Mouse (Mus musculus): ENCODE results near the gene Hoxc6. TPM values are rescaled to one million over a fixed set of nuclear protein-coding genes. Genes with fewer than 3 reads are reported as not detected.
A peak's percentile ranks its signal among the peaks of the same experiment; 100 is the strongest.

The Hoxc6 gene
- total RNA-seq, 2 experiments from 2014 or later, result 25.1 to 35.7 TPM

- DNase-seq, result peak; percentile 68
These were observed 7.3 kb upstream of the Hoxc6 start, which contains the start of gene Hoxc8 for GRCm38 (mm10) chr15:102990461-102991397. Hoxc8 (plus strand) TSS chr15:102990607.

GRCm38 (mm10) chr15:102991782-102992181, 6.3 kb upstream of the Hoxc6 start:
- DNase-seq, result no peak

DNA sequence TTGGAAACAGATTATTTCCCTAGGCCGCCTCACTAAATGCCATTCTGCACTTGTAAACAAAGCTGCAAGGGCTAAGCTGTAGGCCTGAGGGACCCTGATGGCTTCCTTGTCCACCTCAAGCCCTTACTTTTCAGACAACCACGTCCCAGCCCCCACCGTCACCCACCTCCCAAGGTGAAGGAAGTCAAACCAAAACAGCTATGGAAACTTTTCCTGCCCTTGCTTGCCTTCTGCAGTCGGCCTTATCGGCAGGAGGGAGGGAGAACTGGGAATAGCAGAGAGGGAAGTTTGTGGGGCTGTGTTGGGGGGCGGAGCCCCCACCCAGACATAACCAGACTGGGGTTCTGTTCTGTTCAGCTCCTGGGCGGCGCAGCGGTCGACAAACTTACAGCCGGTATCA, 5.9 kb upstream of the Hoxc6 start:
- no peak for DNase-seq

- no peak for DNase-seq
These were observed 5.2 kb upstream of the Hoxc6 start for GRCm38 (mm10) chr15:102992863-102993262.

DNA sequence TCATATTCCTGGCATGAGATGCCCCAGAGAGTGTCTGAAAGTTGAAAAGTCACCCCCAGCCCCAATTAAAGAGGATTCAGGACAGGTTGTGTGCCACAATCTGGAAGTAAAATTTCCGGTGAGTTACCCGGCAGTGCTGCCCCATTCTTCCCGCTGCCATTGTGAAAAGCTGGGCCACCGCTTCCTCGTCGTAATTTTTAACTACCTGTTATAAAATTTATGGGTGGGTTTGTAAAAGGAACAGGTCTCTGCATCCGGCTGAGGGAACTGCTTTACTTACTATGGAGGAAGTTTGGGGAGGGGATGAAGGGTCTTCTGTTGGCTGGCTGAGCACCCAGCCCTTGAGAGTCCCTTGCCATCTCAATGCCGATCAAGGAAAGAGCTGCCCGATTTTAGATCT, 1.5 kb upstream of the Hoxc6 start:
- DNase-seq, result no peak

DNA sequence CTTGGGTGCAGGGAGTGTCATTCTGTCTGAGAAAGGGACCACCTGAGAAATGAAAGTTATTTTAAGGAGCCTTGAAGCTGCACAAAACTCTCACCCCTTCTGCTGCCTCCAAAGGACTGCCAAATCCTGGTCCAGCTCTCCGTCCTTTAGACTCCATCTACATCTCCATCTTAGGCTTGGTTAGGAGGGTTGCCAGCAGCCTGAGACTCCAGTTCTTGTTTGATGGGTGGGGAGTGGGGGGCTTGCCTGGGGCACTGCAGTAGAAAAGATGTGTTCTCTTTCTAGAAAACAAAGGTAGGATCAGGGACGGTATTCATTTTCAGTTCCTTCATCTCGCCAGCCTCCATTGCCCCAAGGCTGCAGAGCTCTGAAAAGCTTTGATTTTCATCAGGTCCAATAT, 626 bp upstream of the Hoxc6 start:
- no peak for DNase-seq

DNA sequence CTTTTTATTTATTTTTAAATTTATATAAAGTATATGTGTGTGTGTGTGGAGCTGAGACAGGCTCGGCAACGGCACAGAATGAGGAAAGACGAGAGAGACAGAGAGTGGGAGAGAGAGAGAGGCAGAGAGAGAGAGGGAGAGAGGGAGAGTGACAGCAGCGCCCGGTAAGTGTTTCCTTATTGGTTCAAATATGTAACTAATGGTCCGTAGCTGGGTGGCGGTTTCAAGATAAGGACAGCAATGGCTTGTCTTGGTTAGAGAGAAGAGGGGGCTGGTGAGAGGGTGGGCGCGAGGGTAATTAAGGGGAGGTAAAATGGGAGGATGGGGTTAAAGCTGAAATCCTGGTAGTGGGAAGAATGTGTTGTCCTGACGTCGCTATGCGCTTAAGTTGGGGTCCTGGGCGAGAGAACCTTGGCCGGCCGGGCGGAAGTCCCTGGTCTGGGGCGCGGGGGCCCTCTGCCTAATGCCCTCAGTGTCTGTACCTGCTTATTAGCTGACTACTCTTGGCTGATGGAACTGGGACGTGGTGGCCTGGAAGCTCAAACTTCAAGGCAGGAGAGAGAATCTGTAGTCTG, 638 bp downstream of the Hoxc6 start:
- no peak for DNase-seq

- DNase-seq, result peak; percentile 92
These were observed 1.2 kb downstream of the Hoxc6 start for GRCm38 (mm10) chr15:102999183-102999831.

DNA sequence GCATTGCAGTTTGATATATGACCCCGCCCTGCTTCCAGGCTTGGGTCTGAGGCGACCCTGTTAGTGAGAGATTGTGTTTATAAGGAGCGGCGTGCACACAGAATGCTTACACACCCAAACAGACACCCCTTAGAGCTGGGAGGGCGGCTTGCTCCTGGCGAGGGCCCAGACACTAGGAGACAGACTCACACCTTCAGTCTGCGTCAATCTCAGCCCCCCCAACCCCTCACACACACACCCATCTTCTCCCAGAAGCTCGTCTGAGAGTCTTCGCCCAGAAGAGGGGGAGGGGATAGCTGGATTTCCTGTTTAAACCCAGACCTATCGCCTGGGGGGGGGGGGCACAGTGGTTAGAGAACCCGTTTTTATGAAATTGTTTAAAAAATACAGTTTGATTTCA, 1.9 kb downstream of the Hoxc6 start:
- DNase-seq, result peak; percentile 62

- no peak for DNase-seq
These were observed 2.4 kb downstream of the Hoxc6 start for GRCm38 (mm10) chr15:103000501-103000901.

DNA sequence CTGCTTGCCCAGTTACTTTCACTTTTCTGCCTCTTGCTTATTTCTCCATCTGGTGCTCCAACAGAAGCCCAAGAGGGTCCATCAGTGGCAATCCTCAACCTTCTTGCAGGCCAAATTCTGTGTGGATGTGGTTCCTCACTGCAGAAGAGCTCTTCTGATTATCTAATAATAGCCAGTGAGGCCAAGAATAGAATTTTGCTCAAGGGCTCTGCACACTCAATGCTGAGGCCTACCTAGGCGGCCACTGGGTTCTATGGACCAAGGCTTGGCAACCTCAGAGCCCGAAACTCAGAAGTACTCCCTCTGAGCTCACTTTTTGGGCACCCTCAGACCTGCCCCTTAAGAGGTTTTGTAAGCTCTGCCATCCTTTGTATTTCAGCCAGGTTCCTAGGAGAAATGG, 3.3 kb downstream of the Hoxc6 start:
- no peak for DNase-seq

- DNase-seq, result peak; percentile 63
These were observed 4.1 kb downstream of the Hoxc6 start for GRCm38 (mm10) chr15:103002156-103002555.

DNA sequence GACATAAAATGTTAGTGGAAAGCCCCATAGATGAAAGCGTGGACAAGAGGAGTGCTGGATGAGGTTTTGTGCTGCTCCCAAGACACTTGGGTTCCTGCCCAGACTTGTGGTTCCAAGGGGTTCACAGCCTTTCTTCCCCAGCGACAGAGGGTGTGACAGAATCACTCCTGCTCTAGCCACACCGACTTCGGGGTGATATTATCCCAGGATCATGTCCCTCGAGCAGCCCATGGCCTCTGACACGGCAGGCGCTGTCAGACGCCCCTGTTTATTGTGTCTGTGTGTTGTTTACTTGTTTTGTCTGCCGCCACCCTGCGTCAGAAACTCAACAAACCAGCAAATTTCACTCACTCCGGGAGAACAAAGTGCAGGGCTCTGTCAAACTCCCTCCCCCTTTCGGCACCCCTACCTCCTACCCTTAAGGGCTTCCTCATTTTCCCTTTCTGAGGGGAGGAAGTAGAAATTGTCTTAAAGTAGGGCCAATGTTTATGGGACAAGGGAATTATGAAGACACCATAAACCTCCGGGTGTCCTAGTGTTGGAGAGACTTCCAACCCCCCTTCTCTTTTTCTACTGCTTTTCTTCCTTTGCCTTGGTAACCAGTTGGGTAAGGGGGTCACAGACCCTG, 4.9 kb downstream of the Hoxc6 start:
- DNase-seq, result peak; percentile 57

- DNase-seq, result peak; percentile 74
These were observed 7.3 kb downstream of the Hoxc6 start for GRCm38 (mm10) chr15:103005308-103005707.

- DNase-seq, result no peak
These were observed 7.7 kb downstream of the Hoxc6 start for GRCm38 (mm10) chr15:103005797-103006196.

GRCm38 (mm10) chr15:103006326-103006725, 8.3 kb downstream of the Hoxc6 start:
- DNase-seq, result no peak

- DNase-seq, result peak; percentile 80
These were observed 11.4 kb downstream of the Hoxc6 start for GRCm38 (mm10) chr15:103009265-103010111.

GRCm38 (mm10) chr15:103010112-103010846, 12.2 kb downstream of the Hoxc6 start:
- peak; percentile 65 for DNase-seq

- DNase-seq, result peak; percentile 67
These were observed 12.9 kb downstream of the Hoxc6 start for GRCm38 (mm10) chr15:103010847-103011555.

- peak; percentile 85 for DNase-seq
These were observed 13.9 kb downstream of the Hoxc6 start for GRCm38 (mm10) chr15:103011928-103012486.

Data from adrenal gland, postnatal 10 days (tissue).